Mouse (Mus musculus): ENCODE results near the gene Ccnl1. TPM values are rescaled to one million over a fixed set of nuclear protein-coding genes. Genes with fewer than 3 reads are reported as not detected.

Ccnl1 gene
- polyA plus RNA-seq, 1 experiment: 117 TPM

DNA sequence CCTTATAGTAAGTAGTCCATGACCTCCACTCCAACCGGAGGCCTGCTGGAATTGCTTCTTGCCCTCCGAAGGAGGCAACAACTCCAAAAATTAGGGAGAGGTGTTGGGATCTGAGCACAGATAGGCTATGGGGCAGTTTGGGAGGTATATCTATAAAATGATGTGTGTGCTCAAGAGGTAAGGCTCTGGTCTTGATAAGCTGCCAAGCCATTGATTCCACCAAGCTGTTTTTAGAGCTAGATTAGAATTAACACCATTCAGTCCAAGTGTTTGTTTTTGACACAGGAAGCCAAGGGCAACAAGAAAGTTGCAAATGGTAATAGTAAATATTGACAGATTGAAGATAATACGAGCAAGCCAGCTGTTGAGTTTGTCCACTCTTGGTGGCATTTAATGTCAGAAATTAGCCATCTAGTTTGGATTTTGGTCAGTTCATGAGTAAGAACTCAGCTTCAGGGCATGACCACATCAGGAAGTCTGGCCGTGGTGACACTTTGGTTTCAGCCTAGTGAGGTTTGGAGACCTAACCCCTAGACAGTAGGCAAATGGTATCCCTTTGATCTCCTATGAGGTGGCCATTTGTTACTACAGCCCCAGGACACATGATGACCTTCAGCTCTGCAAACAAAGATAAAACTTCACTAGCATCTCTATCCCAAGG is 4.4 kb upstream of the Ccnl1 start:
- Histone ChIP-seq H3K36me3 (ENCODE audit: control insufficient read depth, insufficient read depth, low read length, poor library complexity, severe bottlenecking) (no peaks in the 10 kb centered on the region), H3K9me3 (replicated peaks; ENCODE audit: control insufficient read depth, insufficient read depth, low read length, poor library complexity, severe bottlenecking) (no peaks in the 10 kb centered on the region), H3K4me3 (ENCODE audit: low read depth, low read length) (no peak overlapping the region), H3K27me3 (ENCODE audit: control insufficient read depth, insufficient read depth, low read length, poor library complexity, severe bottlenecking) (no peaks in the 10 kb centered on the region), H3K4me1 (ENCODE audit: control insufficient read depth, insufficient read depth, low read length) (no peaks in the 10 kb centered on the region), H3K27ac (ENCODE audit: insufficient read depth, low read length) (no peak overlapping the region), H3K9ac (ENCODE audit: low read depth, poor library complexity, severe bottlenecking) (no peak overlapping the region)
- no peak for TF ChIP-seq EP300 (IDR thresholded peaks at IDR 0.05; ENCODE audit: insufficient read depth, low read depth, low read length)
- TF ChIP-seq POLR2A (IDR thresholded peaks at IDR 0.05; ENCODE audit: insufficient read depth, low read length): no peak
- no peak for TF ChIP-seq CTCF (IDR thresholded peaks at IDR 0.05; ENCODE audit: low read depth, low read length)

GRCm38 (mm10) chr3:65960291-65960945 is 2.4 kb upstream of the Ccnl1 start:
- Histone ChIP-seq H3K4me3 (ENCODE audit: low read depth, low read length) (no peak overlapping the region), H3K27me3 (ENCODE audit: control insufficient read depth, insufficient read depth, low read length, poor library complexity, severe bottlenecking) (no peaks in the 10 kb centered on the region), H3K4me1 (ENCODE audit: control insufficient read depth, insufficient read depth, low read length) (peaks cover 3% of the 10 kb centered on the region), H3K36me3 (ENCODE audit: control insufficient read depth, insufficient read depth, low read length, poor library complexity, severe bottlenecking) (peaks cover 16% of the 10 kb centered on the region), H3K9me3 (replicated peaks; ENCODE audit: control insufficient read depth, insufficient read depth, low read length, poor library complexity, severe bottlenecking) (no peaks in the 10 kb centered on the region), H3K9ac (ENCODE audit: low read depth, poor library complexity, severe bottlenecking) (no peak overlapping the region), H3K27ac (ENCODE audit: insufficient read depth, low read length) (no peak overlapping the region)
- no peak for TF ChIP-seq CTCF (IDR thresholded peaks at IDR 0.05; ENCODE audit: low read depth, low read length)
- TF ChIP-seq EP300 (IDR thresholded peaks at IDR 0.05; ENCODE audit: insufficient read depth, low read depth, low read length): no peak
- no peak for TF ChIP-seq POLR2A (IDR thresholded peaks at IDR 0.05; ENCODE audit: insufficient read depth, low read length)

GRCm38 (mm10) chr3:65959416-65960001 is 1.5 kb upstream of the Ccnl1 start:
- Histone ChIP-seq H3K9me3 (replicated peaks; ENCODE audit: control insufficient read depth, insufficient read depth, low read length, poor library complexity, severe bottlenecking) (no peaks in the 10 kb centered on the region), H3K27me3 (ENCODE audit: control insufficient read depth, insufficient read depth, low read length, poor library complexity, severe bottlenecking) (no peaks in the 10 kb centered on the region), H3K36me3 (ENCODE audit: control insufficient read depth, insufficient read depth, low read length, poor library complexity, severe bottlenecking) (peaks cover 23% of the 10 kb centered on the region), H3K4me1 (ENCODE audit: control insufficient read depth, insufficient read depth, low read length) (peaks cover 3% of the 10 kb centered on the region), H3K4me3 (ENCODE audit: low read depth, low read length) (no peak overlapping the region), H3K27ac (ENCODE audit: insufficient read depth, low read length) (peak overlapping the region; percentile 62; the same call in 1 of the 2 replicates), H3K9ac (ENCODE audit: low read depth, poor library complexity, severe bottlenecking) (peak overlapping the region; percentile 97; the same call in 1 of the 2 replicates)
- no peak for TF ChIP-seq EP300 (IDR thresholded peaks at IDR 0.05; ENCODE audit: insufficient read depth, low read depth, low read length)
- no peak for TF ChIP-seq POLR2A (IDR thresholded peaks at IDR 0.05; ENCODE audit: insufficient read depth, low read length)
- no peak for TF ChIP-seq CTCF (IDR thresholded peaks at IDR 0.05; ENCODE audit: low read depth, low read length)

- H3K9me3 ChIP-seq (replicated peaks; ENCODE audit: control insufficient read depth, insufficient read depth, low read length, poor library complexity, severe bottlenecking): no peaks in the 10 kb centered on the region
- no peak for TF ChIP-seq POLR2A (IDR thresholded peaks at IDR 0.05; ENCODE audit: insufficient read depth, low read length)
- no peak for TF ChIP-seq CTCF (IDR thresholded peaks at IDR 0.05; ENCODE audit: low read depth, low read length)
- no peak for TF ChIP-seq EP300 (IDR thresholded peaks at IDR 0.05; ENCODE audit: insufficient read depth, low read depth, low read length)
- H3K9ac ChIP-seq (ENCODE audit: low read depth, poor library complexity, severe bottlenecking): peak overlapping the region; percentile 97
- H3K4me3 ChIP-seq (ENCODE audit: low read depth, low read length): peak overlapping the region; percentile 94
- no peaks in the 10 kb centered on the region for H3K27me3 ChIP-seq (ENCODE audit: control insufficient read depth, insufficient read depth, low read length, poor library complexity, severe bottlenecking)
- peak overlapping the region; percentile 62 for H3K27ac ChIP-seq (ENCODE audit: insufficient read depth, low read length)
- peaks cover 3% of the 10 kb centered on the region for H3K4me1 ChIP-seq (ENCODE audit: control insufficient read depth, insufficient read depth, low read length)
- H3K36me3 ChIP-seq (ENCODE audit: control insufficient read depth, insufficient read depth, low read length, poor library complexity, severe bottlenecking): peaks cover 28% of the 10 kb centered on the region
Observed at GRCm38 (mm10) chr3:65958840-65959185, 764 bp upstream of the Ccnl1 start.

- H3K4me3 ChIP-seq (ENCODE audit: low read depth, low read length): peak overlapping the region; percentile 94
- no peaks in the 10 kb centered on the region for H3K9me3 ChIP-seq (replicated peaks; ENCODE audit: control insufficient read depth, insufficient read depth, low read length, poor library complexity, severe bottlenecking)
- peaks cover 40% of the 10 kb centered on the region for H3K36me3 ChIP-seq (ENCODE audit: control insufficient read depth, insufficient read depth, low read length, poor library complexity, severe bottlenecking)
- H3K27ac ChIP-seq (ENCODE audit: insufficient read depth, low read length): peak overlapping the region; percentile 78
- peaks cover 3% of the 10 kb centered on the region for H3K4me1 ChIP-seq (ENCODE audit: control insufficient read depth, insufficient read depth, low read length)
- H3K27me3 ChIP-seq (ENCODE audit: control insufficient read depth, insufficient read depth, low read length, poor library complexity, severe bottlenecking): no peaks in the 10 kb centered on the region
- TF ChIP-seq CTCF (IDR thresholded peaks at IDR 0.05; ENCODE audit: low read depth, low read length) (no peak), EP300 (IDR thresholded peaks at IDR 0.05; ENCODE audit: insufficient read depth, low read depth, low read length) (no peak), POLR2A (IDR thresholded peaks at IDR 0.05; ENCODE audit: insufficient read depth, low read length) (no peak)
- peak overlapping the region; percentile 97 for H3K9ac ChIP-seq (ENCODE audit: low read depth, poor library complexity, severe bottlenecking)
Observed at GRCm38 (mm10) chr3:65957271-65958101, 563 bp downstream of the Ccnl1 start.
